Mouse (Mus musculus) natural killer cell, adult 2 months (primary cell): ENCODE measurements around the gene Btg1.

Source experiments
- DNase-seq, 2 experiments: peaks; one replicate each; pipeline ENCODE4 v3.0.0; 2022; ENCODE audit warnings: low spot score in 2 of 2

The Btg1 gene

GRCm38 (mm10) chr10:96663739-96664430 lies 47.1 kb downstream of the Btg1 start:
- peak in 1 of 2 experiments; percentile 21 for DNase-seq
